Mouse (Mus musculus): Measurements from ENCODE around the gene Hmmr.
"Not testable (repeated sequence)": the region's sequence is repeated elsewhere in the genome, so short reads cannot be mapped to it uniquely, and the experiment has no call there.

Hmmr gene

DNA sequence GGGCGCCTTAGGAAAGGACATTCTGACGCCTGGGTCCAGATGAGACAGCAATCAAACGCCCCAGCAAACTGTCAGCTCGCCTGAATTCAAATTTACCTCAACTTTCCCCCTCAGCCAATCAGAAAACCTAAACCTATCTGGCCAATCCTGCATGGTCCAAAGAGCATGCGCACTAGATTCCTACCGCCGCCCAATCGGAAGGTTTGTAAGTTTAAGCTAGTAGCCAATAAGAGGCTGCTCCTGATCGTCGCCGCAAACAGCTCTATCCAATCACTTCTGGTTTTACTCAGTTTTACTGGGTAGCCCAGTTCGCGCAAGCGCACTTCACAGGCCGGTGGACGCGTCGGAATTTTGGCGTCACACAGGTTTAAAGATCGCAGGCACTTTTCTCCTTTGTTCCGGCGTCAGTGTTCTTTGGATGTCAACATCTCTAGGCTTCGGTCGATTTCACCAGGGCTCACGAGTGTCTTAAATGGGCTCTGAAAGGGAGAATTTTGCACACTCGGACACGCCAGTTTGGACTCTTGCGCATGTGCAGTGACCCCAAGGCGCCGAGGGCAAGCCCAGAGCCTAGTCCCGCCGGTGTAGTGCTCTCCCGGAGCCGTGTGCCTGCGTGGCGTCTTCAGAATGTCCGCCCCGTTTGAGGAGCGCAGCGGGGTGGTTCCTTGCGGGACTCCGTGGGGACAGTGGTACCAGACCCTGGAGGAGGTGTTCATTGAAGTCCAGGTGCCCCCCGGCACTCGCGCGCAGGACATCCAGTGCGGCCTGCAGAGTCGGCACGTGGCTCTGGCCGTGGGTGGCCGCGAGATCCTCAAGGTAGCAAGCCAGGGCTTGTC is at the start of gene Hmmr, which contains the start of gene Nudcd2:
Gene Hmmr (minus strand): TSS at position 84 of the 836 bp plus-strand sequence.
Gene Nudcd2 (plus strand): TSS at position 329 of the 836 bp plus-strand sequence.
- peak; percentile 91 for DNase-seq (ENCODE audit: extremely low read depth, low read depth, low spot score)

- DNase-seq (ENCODE audit: extremely low read depth, low read depth, low spot score) = no peak
Observed at GRCm38 (mm10) chr11:40781857-40782256, 48.6 kb upstream of the Hmmr start.

GRCm38 (mm10) chr11:40775315-40776269 is 42.4 kb upstream of the Hmmr start:
- DNase-seq (ENCODE audit: extremely low read depth, low read depth, low spot score) = no peak

GRCm38 (mm10) chr11:40764690-40765089 is 31.5 kb upstream of the Hmmr start:
- no peak for DNase-seq (ENCODE audit: extremely low read depth, low read depth, low spot score)

DNA sequence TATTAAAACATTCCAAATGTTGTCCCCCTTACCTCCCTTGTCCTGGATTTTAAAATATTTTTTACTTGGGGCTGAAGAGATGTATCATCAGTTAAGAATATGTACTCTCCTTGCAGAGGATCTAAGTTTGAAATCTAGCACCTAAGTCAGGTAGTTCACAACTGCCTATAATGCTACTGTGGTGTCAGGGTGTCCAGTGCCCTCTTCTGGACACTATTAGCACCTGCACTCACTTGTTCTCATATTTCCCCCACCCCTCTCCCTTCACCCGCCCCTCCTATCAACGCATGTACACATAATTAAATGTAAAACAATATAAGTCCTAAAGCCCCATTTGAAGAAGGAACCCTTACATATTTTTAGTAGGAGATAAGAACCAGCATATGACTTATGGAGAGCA is 30.2 kb upstream of the Hmmr start:
- DNase-seq (ENCODE audit: extremely low read depth, low read depth, low spot score) = no peak

- DNase-seq (ENCODE audit: extremely low read depth, low read depth, low spot score) = no peak
Observed at GRCm38 (mm10) chr11:40759896-40760295, 26.7 kb upstream of the Hmmr start.

GRCm38 (mm10) chr11:40755968-40756367 is 22.7 kb upstream of the Hmmr start:
- no peak for DNase-seq (ENCODE audit: extremely low read depth, low read depth, low spot score)

DNA sequence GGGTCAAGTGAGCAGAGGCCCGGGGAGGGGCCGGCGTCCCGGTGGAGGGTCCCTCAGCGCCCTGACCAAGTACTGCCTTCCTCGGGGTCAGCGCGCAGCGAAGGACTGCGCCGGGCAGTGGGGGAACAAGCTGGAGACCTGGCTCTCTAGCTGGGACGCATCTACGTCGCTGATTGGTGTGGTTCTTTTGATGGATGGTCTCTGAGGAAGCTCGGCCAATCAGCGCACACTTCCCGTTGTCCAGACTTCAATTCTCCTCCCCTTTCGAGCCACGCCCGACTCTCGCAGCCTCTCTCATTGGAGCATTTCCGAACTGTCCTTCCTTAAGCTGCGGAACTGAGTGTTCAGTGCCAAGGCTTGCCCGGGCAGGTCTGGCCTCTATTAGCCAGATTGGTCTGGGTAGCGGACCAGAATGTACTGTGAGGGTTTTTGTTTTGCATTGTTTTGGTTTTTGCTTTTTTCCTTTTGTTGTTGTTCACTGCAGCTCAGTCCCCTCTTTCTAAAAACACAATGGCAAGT is 21.9 kb upstream of the Hmmr start, which contains the start of gene Ccng1:
Gene Ccng1 (minus strand): TSS at position 203 of the 519 bp plus-strand sequence.
- peak; percentile 93 for DNase-seq (ENCODE audit: extremely low read depth, low read depth, low spot score)

- DNase-seq (ENCODE audit: extremely low read depth, low read depth, low spot score) = no peak
Observed at GRCm38 (mm10) chr11:40754664-40755107, 21.5 kb upstream of the Hmmr start.

DNA sequence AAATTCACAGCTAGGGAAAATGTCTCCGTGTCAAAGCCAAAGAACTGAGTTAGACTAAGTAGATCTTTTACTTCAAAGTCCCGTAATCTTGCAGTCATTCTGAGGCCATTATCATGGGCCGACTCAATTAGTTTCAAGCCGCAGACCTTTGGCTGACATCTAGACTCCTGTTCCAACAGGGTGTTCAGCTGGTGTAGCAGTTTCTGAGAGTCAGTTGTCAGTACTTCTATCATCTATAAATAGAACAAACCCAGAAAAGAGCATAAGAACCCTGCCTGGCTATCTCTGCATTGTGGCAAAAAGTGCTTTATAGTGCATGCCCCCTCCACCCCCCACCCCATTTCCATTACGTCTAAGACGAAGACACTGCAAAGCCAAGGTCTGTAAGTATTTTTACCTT is 20.6 kb upstream of the Hmmr start:
- DNase-seq (ENCODE audit: extremely low read depth, low read depth, low spot score) = no peak

GRCm38 (mm10) chr11:40747716-40748115 is 14.5 kb upstream of the Hmmr start:
- DNase-seq (ENCODE audit: extremely low read depth, low read depth, low spot score) = no peak

DNA sequence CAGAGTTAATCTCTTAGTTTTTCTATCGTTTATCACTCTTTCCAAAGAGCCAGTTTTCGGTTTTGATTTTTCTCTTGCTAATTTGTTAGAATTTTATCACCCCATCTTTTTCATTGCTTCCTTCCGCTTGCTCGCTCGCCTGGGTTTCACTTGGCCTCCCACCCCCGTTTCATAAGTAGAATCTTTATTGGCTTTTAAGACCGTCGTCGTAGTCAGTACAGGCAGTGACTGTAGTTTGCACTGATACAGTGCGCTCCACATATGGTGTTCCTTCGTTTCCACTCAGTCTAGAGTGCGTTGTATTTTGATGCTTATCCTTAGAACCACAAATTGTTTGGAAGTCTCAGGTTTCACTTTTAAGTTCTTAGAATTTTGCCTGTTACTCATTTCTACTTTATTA is 13.1 kb upstream of the Hmmr start:
- DNase-seq (ENCODE audit: extremely low read depth, low read depth, low spot score) = no peak

DNA sequence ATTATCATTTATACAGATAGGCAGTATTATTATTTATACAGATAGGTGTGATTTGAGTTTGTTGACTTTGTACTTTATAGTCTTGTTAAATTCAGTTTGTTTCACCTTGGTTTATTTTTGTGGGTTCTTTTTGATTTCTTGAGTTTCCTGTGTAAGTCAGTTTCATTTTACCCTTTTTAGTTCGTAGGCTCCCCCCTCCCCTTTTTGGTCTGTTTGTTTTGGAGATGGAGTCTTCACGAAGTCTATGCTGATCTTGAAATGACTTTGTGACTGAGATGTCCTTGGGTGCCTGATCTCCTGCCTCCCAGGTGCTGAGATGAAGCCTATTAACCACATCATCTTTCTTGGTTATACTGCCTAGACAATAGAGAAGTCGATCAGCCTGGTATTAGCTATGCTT is 11.1 kb upstream of the Hmmr start:
- no peak for DNase-seq (ENCODE audit: extremely low read depth, low read depth, low spot score)

- no peak for DNase-seq (ENCODE audit: extremely low read depth, low read depth, low spot score)
Observed at GRCm38 (mm10) chr11:40741605-40742262, 8.5 kb upstream of the Hmmr start.

- no peak for DNase-seq (ENCODE audit: extremely low read depth, low read depth, low spot score)
Observed at GRCm38 (mm10) chr11:40737369-40737768, 4.1 kb upstream of the Hmmr start.

GRCm38 (mm10) chr11:40734251-40734752 is 1.1 kb upstream of the Hmmr start:
- DNase-seq (ENCODE audit: extremely low read depth, low read depth, low spot score) = no peak

GRCm38 (mm10) chr11:40732997-40733338 is 254 bp downstream of the Hmmr start:
- no peak for DNase-seq (ENCODE audit: extremely low read depth, low read depth, low spot score)

DNA sequence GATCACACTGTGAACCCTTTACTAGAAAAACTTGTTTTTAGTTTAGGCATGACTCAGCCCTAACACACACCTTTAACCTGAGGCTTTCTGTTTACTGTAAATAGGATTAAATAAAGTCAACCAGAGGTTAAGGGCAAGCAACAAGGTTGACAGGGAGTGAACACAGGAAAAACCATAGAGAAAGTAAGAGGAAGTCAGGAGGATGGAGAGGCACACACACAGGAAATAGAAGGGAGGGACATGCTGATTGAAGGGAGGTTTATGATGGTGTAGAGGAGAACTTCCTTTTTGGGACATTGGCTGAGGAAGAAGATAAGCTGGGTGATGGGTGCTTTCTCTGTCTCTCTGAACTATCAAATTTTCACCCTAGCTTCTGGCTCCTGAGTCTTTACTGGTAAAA is 14.9 kb downstream of the Hmmr start:
- DNase-seq (ENCODE audit: extremely low read depth, low read depth, low spot score) = no peak

DNA sequence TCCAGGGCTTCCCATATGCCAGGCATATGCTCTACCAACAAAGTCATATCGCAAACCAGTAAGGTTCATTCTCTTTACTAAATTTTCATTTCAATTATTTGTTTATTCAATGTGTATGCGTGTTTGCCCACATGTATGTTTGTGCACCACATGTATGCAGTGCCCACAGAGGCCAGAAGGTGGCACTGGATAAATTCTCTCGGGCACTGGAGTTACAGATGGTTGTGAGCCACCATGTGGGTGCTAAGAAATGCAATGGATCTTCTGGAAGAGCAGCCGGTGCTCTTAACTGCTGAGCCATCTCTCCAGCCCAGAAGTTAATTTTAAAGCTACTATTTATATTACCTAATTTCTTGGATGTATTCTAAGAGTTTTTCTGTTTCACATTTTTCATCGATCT is 17.7 kb downstream of the Hmmr start:
- no peak for DNase-seq (ENCODE audit: extremely low read depth, low read depth, low spot score)

DNA sequence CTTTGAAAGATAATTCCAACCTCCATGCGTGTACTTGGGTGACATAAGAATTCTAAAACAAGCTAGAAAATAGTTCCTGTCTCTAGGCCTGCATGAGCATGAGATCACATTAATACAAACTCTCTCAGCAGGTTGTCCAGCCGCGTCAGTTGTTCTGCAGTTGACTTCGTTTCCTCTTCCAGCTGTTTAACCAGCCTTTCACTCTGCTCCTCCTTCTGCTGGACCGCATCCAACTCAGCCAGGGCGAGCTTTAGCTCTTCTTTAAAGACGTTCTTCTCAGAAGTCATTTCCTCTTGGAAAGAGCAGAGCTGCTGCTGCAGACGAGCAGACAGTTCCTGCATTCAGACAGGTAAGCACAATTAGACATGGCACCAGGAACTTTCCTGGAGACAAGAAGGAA is 19.4 kb downstream of the Hmmr start:
- DNase-seq (ENCODE audit: extremely low read depth, low read depth, low spot score) = no peak

DNA sequence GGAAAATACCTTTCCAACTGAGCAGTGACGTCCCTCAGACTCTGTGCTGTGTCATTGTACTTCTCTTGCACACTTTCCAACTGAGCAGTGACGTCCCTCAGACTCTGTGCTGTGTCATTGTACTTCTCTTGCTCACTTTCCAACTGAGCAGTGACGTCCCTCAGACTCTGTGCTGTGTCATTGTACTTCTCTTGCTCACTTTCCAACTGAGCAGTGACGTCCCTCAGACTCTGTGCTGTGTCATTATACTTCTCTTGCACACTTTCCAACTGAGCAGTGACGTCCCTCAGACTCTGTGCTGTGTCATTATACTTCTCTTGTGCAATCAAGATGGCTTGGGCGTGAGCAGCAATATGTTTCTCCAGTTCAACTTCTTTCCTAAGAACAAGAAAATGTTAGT is 23.3 kb downstream of the Hmmr start:
- DNase-seq (ENCODE audit: extremely low read depth, low read depth, low spot score) = not testable (repeated sequence)

All from fat pad, adult 2 months (tissue).